Mouse (Mus musculus) brain, embryonic 14.5 days (tissue): ENCODE measurements around the gene Kif26a.

Source experiments
- CTCF ChIP-seq: fragments of 200-500 bp; IDR thresholded peaks from 2 replicates; pipeline ENCODE4 v1.5.1; 2012; ENCODE audit warnings: inconsistent platforms, mild to moderate bottlenecking, moderate library complexity, borderline replicate concordance; ENCODE audit not compliant: insufficient read depth, insufficient read length; ENCODE audit errors: extremely low read depth
- POLR2A ChIP-seq: fragments of 200-500 bp; IDR thresholded peaks from 2 replicates; pipeline ENCODE4 v1.6.1; 2012; ENCODE audit warnings: mild to moderate bottlenecking, inconsistent platforms, borderline replicate concordance; ENCODE audit not compliant: poor library complexity, insufficient read depth, insufficient read length, severe bottlenecking; ENCODE audit errors: extremely low read depth

- TF ChIP-seq POLR2A (no peak), CTCF (no peak)
Measured at GRCm38 (mm10) chr12:112101045-112101444, 45.0 kb upstream of the Kif26a start.
